Mouse (Mus musculus) limb, embryonic 12.5 days (tissue): Measurements from ENCODE around the gene Sys1. TPM values are rescaled to one million over a fixed set of nuclear protein-coding genes. Genes with fewer than 3 reads are reported as not detected.

Source experiments
- ATAC-seq: fragments of 200-750 bp; cut with Nextera tagmentation; 2 replicates; pipeline ENCODE4 v1.8.0; 2017; ENCODE audit warnings: low read depth, moderate TSS enrichment; ENCODE audit not compliant: insufficient number of reproducible peaks, insufficient read depth, low FRiP score, low TSS enrichment
- H3K27ac ChIP-seq: fragments of 300-500 bp; sonication (generic); 2 replicates; pipeline ENCODE4 v1.5.1; 2016; ENCODE audit warnings: mild to moderate bottlenecking, moderate library complexity
- H3K27me3 ChIP-seq: fragments of 300-500 bp; sonication (generic); 2 replicates; pipeline ENCODE4 v1.6.1; 2016; ENCODE audit warnings: mild to moderate bottlenecking, moderate library complexity
- H3K36me3 ChIP-seq: fragments of 300-500 bp; sonication (generic); 2 replicates; pipeline ENCODE4 v1.6.1; 2016; ENCODE audit warnings: mild to moderate bottlenecking, moderate library complexity
- H3K4me1 ChIP-seq: fragments of 300-500 bp; sonication (generic); replicated peaks from 2 replicates; pipeline ENCODE4 v1.6.1; 2016
- H3K4me2 ChIP-seq: fragments of 300-500 bp; sonication (generic); 2 replicates; pipeline ENCODE4 v1.6.1; 2016; ENCODE audit warnings: mild to moderate bottlenecking, moderate library complexity
- H3K4me3 ChIP-seq: fragments of 300-500 bp; sonication (generic); replicated peaks from 2 replicates; pipeline ENCODE4 v1.5.1; 2016; ENCODE audit warnings: mild to moderate bottlenecking
- H3K9ac ChIP-seq: fragments of 300-500 bp; sonication (generic); replicated peaks from 2 replicates; pipeline ENCODE4 v1.6.1; 2016; ENCODE audit warnings: mild to moderate bottlenecking, moderate library complexity
- H3K9me3 ChIP-seq: fragments of 300-500 bp; sonication (generic); 2 replicates; pipeline ENCODE4 v1.6.1; 2016; ENCODE audit warnings: mild to moderate bottlenecking, moderate library complexity
- WGBS: fragments of 180-500 bp; shearing (Covaris S2); methylation state at CpG from one replicate; pipeline ENCODE4 v1.1.7; 2016; 5-methylcytosine and 5-hydroxymethylcytosine counted together
- polyA plus RNA-seq: library from polyadenylated mRNA; unstranded; fragments of >200 nt; fragmentation: Nextera tagmentation; extraction: Ambion mirVana; gene quantifications from 2 replicates; pipeline ENCODE4 v1.2.1, GENCODE M21; 2016

The Sys1 gene
- polyA plus RNA-seq, result 55.2 and 59.2 TPM in 2 replicates

GRCm38 (mm10) chr2:164456864-164457300 lies at the start of gene Sys1:
Gene Sys1 (plus strand): TSS chr2:164456964.
- H3K27me3 ChIP-seq, result no peaks in the 10 kb centered on the region
- H3K9me3 ChIP-seq, result no peaks in the 10 kb centered on the region
- 0 out of 2 replicates have a peak within 1 kb of the TSS, but pooled peaks have one; percentile 12 for H3K4me3 ChIP-seq
- H3K4me2 ChIP-seq, result peak within 1 kb of the TSS; percentile 41
- ATAC-seq, result no peak
- peaks cover 27% of the 10 kb centered on the region for H3K4me1 ChIP-seq
- WGBS, result 4% methylated on average over 7 of the region's 7 CpGs
- H3K36me3 ChIP-seq, result no peaks in the 10 kb centered on the region
- no peak within 1 kb of the TSS for H3K9ac ChIP-seq
- peak within 1 kb of the TSS; percentile 37; the same call in 1 of the 2 replicates for H3K27ac ChIP-seq

DNA sequence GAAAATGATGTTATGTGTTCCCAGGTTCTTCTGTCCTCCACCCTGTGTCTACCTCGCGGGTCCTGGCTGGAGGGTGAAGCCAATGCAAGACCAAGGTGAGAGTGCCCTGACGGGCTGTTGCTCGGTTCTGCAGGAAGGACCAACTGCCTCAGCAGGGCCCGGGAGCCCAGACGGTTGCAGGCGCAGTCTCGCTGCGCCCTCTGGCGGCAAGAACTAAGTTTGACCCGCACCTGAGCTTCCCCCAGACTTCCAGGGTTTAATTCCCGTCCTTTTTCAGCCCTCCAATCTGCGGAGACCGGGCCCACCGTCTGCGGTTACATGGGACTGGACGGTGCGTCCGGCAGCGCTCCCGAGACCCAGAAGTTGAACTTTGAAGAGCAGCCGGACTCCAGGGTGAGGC lies 49.1 kb upstream of the Sys1 start:
- Histone ChIP-seq H3K4me1 (peaks cover 33% of the 10 kb centered on the region), H3K9me3 (no peaks in the 10 kb centered on the region; the same call in 1 of the 2 replicates), H3K36me3 (no peaks in the 10 kb centered on the region), H3K27ac (no peak overlapping the region), H3K27me3 (peaks cover 90% of the 10 kb centered on the region), H3K4me3 (no peak overlapping the region), H3K9ac (no peak overlapping the region), H3K4me2 (no peak overlapping the region)
- 2% methylated on average over 22 of the region's 22 CpGs for WGBS
- no peak for ATAC-seq

DNA sequence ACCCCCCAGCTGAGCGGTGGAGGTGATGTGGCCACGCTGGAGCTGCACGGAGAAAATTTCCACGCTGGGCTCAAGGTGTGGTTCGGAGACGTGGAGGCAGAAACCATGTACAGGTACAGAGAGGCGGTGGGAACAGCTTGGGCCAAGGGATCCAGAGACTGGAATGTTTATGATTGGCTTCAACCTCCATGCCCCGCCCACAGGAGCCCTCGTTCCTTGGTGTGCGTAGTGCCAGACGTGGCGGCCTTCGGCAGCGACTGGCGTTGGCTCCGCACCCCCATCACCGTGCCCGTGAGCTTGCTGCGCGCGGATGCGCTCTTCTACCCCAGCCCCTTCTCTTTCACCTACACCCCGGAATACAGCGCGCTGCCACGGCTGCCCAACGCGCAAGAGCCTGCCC lies 42.6 kb upstream of the Sys1 start:
- Histone ChIP-seq H3K9me3 (no peaks in the 10 kb centered on the region; the same call in 1 of the 2 replicates), H3K36me3 (no peaks in the 10 kb centered on the region), H3K27ac (no peak overlapping the region), H3K4me2 (peak overlapping the region; percentile 52), H3K4me3 (peak overlapping the region; percentile 22), H3K27me3 (peaks cover 47% of the 10 kb centered on the region), H3K4me1 (peaks cover 21% of the 10 kb centered on the region), H3K9ac (peak overlapping the region; percentile 31)
- 22% methylated on average over 28 of the region's 28 CpGs for WGBS
- ATAC-seq, result 0 out of 2 replicates have a peak, but pooled peaks have one; percentile 7

DNA sequence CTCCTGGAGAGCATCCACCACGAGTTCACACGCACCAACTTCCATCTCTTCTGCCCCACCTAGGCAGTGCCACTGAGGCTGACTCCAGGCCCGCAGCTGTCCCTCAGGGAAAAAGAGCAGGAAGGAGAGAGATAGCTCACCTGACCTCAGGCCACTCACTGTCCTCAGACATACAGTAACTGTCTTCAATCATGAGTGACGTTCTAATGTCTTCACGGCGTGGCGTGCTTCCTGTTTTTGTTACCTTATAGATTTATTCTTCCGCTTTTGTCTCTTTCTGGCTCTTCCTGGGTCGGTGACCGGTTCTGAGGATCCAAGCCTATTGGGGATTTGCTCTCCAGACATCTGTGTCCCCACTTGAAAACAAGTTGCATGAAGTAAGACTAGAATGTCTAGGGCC lies 42.2 kb upstream of the Sys1 start:
- peak overlapping the region; percentile 52 for H3K4me2 ChIP-seq
- H3K36me3 ChIP-seq, result no peaks in the 10 kb centered on the region
- peak overlapping the region; percentile 31 for H3K9ac ChIP-seq
- no peaks in the 10 kb centered on the region; the same call in 1 of the 2 replicates for H3K9me3 ChIP-seq
- peak overlapping the region; percentile 22 for H3K4me3 ChIP-seq
- WGBS, result 75% methylated on average over 10 of the region's 10 CpGs
- H3K4me1 ChIP-seq, result peaks cover 25% of the 10 kb centered on the region
- no peak overlapping the region for H3K27ac ChIP-seq
- H3K27me3 ChIP-seq, result peaks cover 43% of the 10 kb centered on the region
- ATAC-seq, result peak; percentile 2; the same call in 1 of the 2 replicates

DNA sequence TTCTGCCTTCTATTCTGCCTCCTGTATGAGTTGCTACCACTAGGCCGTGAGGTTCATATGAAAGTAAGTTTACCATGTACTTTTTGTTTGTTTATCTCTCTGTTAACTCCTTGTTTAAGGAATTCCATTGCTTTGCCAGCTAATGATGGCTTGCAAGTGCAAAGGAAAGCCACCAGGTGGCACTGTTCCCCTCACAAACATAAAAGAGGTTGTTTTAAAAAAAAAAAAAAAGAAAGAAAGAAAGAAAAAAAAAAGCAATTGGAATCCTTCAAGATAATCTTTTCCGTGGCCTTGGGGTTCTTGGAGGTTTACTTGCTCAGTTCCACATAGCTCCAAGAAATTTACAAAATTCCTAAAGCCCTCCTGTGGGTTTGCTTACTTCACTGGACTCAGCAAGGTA lies 39.6 kb upstream of the Sys1 start:
- Histone ChIP-seq H3K4me2 (no peak overlapping the region), H3K4me1 (peaks cover 29% of the 10 kb centered on the region)

GRCm38 (mm10) chr2:164418308-164418875 lies 38.4 kb upstream of the Sys1 start:
- H3K27me3 ChIP-seq, result peaks cover 18% of the 10 kb centered on the region
- no peak overlapping the region for H3K4me3 ChIP-seq
- peaks cover 29% of the 10 kb centered on the region for H3K4me1 ChIP-seq
- WGBS, result 19% methylated on average over 3 of the region's 3 CpGs
- ATAC-seq, result no peak
- H3K4me2 ChIP-seq, result no peak overlapping the region
- H3K9ac ChIP-seq, result no peak overlapping the region
- H3K9me3 ChIP-seq, result no peaks in the 10 kb centered on the region
- H3K27ac ChIP-seq, result no peak overlapping the region
- H3K36me3 ChIP-seq, result peaks cover 3% of the 10 kb centered on the region; the same call in 1 of the 2 replicates

More for the DNA sequence above, 39.6 kb upstream of the Sys1 start:
- no peaks in the 10 kb centered on the region; the same call in 1 of the 2 replicates for H3K9me3 ChIP-seq
- H3K36me3 ChIP-seq, result no peaks in the 10 kb centered on the region
- no peak for ATAC-seq
- no peak overlapping the region for H3K27ac ChIP-seq
- peaks cover 27% of the 10 kb centered on the region for H3K27me3 ChIP-seq
- H3K4me3 ChIP-seq, result no peak overlapping the region
- no peak overlapping the region for H3K9ac ChIP-seq
- 7% methylated on average over 2 of the region's 2 CpGs for WGBS

GRCm38 (mm10) chr2:164419489-164419888 lies 37.3 kb upstream of the Sys1 start:
- H3K4me3 ChIP-seq, result no peak overlapping the region
- ATAC-seq, result no peak
- WGBS, result 1% methylated on average over 3 of the region's 3 CpGs
- no peak overlapping the region for H3K27ac ChIP-seq
- no peak overlapping the region for H3K9ac ChIP-seq
- no peak overlapping the region for H3K4me2 ChIP-seq
- peaks cover 8% of the 10 kb centered on the region for H3K27me3 ChIP-seq
- no peaks in the 10 kb centered on the region for H3K9me3 ChIP-seq
- peaks cover 13% of the 10 kb centered on the region; the same call in 1 of the 2 replicates for H3K36me3 ChIP-seq
- H3K4me1 ChIP-seq, result peaks cover 23% of the 10 kb centered on the region

- no peak overlapping the region for H3K4me3 ChIP-seq
- WGBS, result 86% methylated on average over 7 of the region's 7 CpGs
- H3K27ac ChIP-seq, result no peak overlapping the region
Measured at GRCm38 (mm10) chr2:164421306-164421705, 35.5 kb upstream of the Sys1 start.

GRCm38 (mm10) chr2:164421979-164422378 lies 34.8 kb upstream of the Sys1 start:
- Histone ChIP-seq H3K4me2 (no peak overlapping the region), H3K27ac (no peak overlapping the region), H3K4me1 (peaks cover 23% of the 10 kb centered on the region), H3K9ac (no peak overlapping the region), H3K9me3 (no peaks in the 10 kb centered on the region), H3K4me3 (no peak overlapping the region), H3K27me3 (no peaks in the 10 kb centered on the region), H3K36me3 (peaks cover 28% of the 10 kb centered on the region; the same call in 1 of the 2 replicates)
- WGBS, result 74% methylated on average over 8 of the region's 8 CpGs
- no peak for ATAC-seq

More at GRCm38 (mm10) chr2:164421306-164421705, 35.5 kb upstream of the Sys1 start:
- Histone ChIP-seq H3K9me3 (no peaks in the 10 kb centered on the region), H3K4me1 (peaks cover 23% of the 10 kb centered on the region), H3K4me2 (no peak overlapping the region), H3K27me3 (no peaks in the 10 kb centered on the region), H3K36me3 (peaks cover 23% of the 10 kb centered on the region; the same call in 1 of the 2 replicates), H3K9ac (no peak overlapping the region)
- ATAC-seq, result no peak

DNA sequence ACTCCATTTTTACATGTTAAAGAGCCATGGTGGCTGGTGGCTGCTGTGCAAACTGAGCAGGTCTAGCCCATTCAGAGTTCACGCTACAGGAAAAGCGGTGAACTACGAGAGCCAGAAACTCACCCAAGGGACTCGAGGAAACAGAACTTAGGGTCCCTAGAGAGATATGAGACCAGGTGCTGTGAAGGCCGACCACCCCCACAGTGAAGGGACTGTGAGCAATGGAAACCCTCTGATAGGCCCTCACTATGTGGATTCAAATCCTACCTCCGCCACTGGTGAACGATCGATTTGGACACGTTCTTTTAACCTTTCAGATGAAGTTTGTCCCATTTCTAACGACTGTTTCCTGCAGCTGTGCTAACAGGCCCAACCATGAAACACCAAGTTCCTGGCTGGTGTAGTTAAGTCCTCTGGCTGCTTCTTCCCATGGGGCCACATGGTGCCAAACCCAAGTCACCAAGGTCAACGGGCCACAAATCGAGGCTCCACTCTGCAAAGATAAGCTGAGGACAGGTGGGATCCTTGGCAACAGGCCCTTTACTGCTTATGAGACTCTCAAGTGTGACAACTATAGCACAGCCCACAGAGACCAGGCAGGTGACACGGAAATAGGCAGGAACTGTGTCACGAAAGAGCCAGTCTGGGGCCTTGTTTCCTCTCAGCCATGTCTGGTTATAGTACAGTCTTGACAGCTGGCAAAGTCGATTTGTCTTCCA lies 33.9 kb upstream of the Sys1 start:
- peaks cover 21% of the 10 kb centered on the region for H3K4me1 ChIP-seq
- peaks cover 4% of the 10 kb centered on the region; the same call in 1 of the 2 replicates for H3K27me3 ChIP-seq
- H3K36me3 ChIP-seq, result peaks cover 29% of the 10 kb centered on the region; the same call in 1 of the 2 replicates

DNA sequence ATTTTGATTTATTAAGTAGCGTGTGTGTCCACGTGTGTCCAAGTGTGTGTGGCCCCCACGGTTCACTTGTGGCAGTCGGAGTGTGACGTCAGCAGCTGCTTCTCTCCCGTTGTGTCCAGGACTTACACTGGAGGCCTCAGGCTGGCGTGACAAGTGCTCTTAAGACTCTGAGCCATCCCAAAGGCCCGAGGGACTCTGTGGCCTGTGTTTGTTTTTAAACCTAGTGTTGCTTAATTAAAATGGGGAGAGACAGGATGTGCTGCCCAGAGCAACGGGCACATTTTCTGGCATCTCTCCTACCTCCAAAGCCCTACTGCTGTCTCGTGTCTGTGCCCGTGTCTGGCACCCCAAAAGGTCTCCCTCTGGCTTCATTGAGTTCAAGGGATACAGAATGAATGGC lies 33.3 kb upstream of the Sys1 start:
- no peak for ATAC-seq
- Histone ChIP-seq H3K4me2 (no peak overlapping the region), H3K9me3 (no peaks in the 10 kb centered on the region), H3K4me1 (peaks cover 15% of the 10 kb centered on the region), H3K36me3 (peaks cover 36% of the 10 kb centered on the region; the same call in 1 of the 2 replicates), H3K27me3 (peaks cover 10% of the 10 kb centered on the region; the same call in 1 of the 2 replicates), H3K4me3 (no peak overlapping the region), H3K27ac (no peak overlapping the region), H3K9ac (no peak overlapping the region)
- 87% methylated on average over 11 of the region's 11 CpGs for WGBS

More for the DNA sequence above, 33.9 kb upstream of the Sys1 start:
- no peak overlapping the region for H3K4me2 ChIP-seq
- 88% methylated on average over 15 of the region's 15 CpGs for WGBS
- no peak overlapping the region for H3K9ac ChIP-seq
- no peak overlapping the region for H3K27ac ChIP-seq
- ATAC-seq, result no peak
- H3K4me3 ChIP-seq, result no peak overlapping the region
- H3K9me3 ChIP-seq, result no peaks in the 10 kb centered on the region
